Mouse (Mus musculus) induced T-regulatory cell, adult 2 months (primary cell): Measurements from ENCODE around the gene Trim50.

Experiments used
- DNase-seq: peaks from one replicate; pipeline ENCODE4 v3.0.0-alpha.2; 2012; ENCODE audit warnings: low read depth

Trim50 gene

DNA sequence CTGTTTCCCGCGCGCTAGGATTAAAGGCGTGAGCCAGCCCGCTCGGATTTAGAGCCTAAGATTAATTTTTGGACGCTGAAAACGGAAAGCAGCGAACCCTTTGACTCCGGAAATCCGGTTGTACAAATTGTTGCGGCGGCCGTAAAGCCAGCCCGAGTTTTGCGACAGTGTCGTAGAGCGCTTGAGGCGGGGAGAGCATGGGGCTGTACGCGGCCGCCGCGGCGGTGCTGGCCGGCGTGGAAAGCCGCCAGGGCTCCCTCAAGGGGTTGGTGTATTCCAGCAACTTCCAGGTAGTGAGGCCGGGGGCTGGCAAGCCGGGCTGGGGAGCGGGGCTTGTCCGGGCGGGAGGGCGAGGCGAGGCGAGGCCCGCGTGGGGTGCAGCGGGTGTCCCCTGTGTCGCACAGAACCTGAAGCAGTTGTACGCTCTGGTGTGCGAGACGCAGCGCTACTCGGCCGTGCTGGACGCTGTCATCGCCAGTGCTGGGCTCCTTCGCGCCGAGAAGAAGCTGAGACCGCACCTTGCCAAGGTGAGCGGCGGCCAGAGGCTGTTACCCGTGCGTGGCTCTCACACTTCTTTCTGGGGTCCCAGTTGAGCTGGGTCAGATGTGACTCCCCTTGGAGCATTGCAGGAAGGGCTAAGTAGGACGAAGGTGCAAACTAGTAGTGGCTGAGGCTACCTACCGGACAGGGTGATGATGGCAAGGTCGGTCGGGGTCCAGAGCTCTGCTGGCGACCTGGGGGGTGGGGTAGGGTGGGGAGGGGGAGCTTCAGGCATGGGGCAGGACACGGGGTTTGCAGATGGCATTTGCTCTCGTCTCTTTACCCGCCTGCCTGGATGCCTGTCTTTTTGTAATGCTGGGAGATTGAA is 16.9 kb downstream of the Trim50 start, which contains the start of gene Nsun5:
TSS of gene Nsun5 (plus strand) at position 167 of the 868 bp plus-strand sequence.
- DNase-seq: peak; percentile 98

GRCm38 (mm10) chr5:135371195-135371594 is 18.1 kb downstream of the Trim50 start:
- DNase-seq: no peak

DNA sequence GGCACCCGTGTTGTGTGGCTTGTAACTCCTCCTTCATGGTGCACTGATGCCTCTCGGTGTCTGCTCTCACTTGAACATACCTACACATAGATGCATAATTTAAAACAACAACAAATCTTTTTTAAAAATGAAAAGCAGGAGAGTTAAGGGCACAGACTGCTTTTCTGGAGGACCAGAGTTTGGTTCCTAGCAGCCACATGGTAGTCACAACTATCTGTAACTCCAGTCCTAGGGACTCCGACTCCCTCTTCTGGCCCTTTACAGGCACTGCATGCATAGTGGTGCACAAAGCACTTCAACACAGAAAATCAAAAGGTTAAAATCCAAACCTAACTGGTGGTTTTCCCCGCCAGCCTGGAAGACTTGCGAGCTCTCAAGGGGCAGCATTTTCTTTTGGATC is 20.5 kb downstream of the Trim50 start:
- peak; percentile 22 for DNase-seq

- no peak for DNase-seq
These were observed 22.1 kb downstream of the Trim50 start for GRCm38 (mm10) chr5:135375167-135375566.

- DNase-seq: no peak
These were observed 23.2 kb downstream of the Trim50 start for GRCm38 (mm10) chr5:135376341-135376740.

GRCm38 (mm10) chr5:135380681-135381080 is 27.6 kb downstream of the Trim50 start:
- DNase-seq: no peak

- DNase-seq: no peak
These were observed 28.3 kb downstream of the Trim50 start for GRCm38 (mm10) chr5:135381356-135381925.

DNA sequence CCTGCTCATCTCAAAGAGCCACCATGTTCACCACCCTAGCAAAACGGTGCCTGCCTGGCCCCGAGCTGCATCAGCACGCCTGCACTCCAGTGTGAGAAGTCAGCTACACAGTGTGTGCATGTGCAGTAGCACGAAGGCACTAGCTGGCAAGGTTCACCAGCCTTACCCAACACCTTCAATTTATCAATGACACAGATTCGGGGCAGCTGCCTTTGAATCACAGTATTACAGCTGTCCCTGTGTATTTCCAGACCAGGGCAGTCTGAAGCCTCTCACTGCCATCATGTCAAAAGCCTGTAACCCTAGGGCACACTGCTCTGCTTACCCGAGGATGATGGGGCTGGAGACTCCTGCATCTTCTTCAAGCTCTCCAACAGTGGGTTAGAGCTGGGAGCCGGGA is 29.7 kb downstream of the Trim50 start:
- no peak for DNase-seq

DNA sequence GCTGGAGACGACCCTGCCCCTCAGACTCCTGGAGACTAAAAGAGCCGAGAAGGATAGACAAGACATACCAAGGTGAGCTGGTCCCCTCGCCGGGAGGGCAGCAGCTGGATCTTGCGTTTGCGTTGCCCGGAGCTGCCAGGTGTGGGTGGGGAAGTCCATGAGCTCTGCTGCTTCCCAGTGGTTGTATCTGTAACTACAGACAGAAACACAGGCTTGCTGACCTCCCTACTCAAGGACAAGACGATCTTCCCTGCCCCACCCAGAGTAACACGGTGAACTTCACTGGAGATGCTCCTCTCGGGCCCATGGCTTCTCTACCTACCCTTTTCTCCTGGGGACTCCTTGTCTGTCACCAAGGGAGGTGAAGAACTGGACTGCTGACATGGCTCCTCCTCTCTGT is 30.7 kb downstream of the Trim50 start:
- DNase-seq: no peak

DNA sequence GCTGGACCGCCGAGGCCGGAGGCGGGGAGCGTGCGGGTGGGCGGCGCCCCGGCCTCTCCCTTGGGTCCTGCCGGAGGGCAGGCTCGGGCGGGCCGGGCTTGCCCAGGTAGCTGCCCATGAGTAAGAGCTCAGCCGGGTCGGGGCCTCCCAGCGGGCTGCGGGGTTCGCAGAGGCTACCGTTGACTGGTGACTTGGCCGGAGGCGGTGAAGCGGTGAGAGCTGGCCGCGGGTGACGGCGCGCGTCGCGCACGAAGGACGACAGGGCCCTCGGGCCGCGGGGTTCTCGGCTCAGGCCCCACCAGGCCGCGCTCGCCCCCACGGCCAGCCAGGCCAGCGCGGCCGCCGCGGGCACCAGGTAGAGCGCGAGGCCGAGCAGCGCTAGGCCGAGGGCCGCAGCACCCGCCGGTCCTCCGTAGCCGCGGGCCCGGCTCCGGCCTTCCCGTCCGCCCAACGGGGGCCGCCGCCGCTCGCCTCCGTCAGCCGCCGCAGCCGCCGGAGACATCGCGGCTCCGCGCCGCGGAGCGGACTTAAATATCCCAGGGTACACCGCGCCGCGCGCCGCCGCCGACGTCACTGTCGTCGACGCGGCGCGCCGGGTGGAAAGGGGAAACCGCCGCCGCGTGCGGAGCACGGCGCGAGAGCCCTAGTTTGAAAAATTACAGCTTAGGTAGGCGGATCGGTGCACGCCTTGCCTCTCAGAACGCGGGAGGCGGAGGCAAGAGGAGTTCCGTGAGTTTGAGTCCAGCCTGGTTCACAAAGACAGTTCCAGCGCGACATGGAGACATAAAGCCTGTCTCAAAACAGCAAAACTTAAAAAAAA is 41.1 kb downstream of the Trim50 start, which contains the start of gene Pom121:
TSS of gene Pom121 (minus strand) at position 543 of the 820 bp plus-strand sequence.
- DNase-seq: peak; percentile 93

GRCm38 (mm10) chr5:135395826-135396225 is 42.7 kb downstream of the Trim50 start:
- DNase-seq: peak; percentile 78

GRCm38 (mm10) chr5:135399382-135399781 is 46.3 kb downstream of the Trim50 start:
- no peak for DNase-seq

DNA sequence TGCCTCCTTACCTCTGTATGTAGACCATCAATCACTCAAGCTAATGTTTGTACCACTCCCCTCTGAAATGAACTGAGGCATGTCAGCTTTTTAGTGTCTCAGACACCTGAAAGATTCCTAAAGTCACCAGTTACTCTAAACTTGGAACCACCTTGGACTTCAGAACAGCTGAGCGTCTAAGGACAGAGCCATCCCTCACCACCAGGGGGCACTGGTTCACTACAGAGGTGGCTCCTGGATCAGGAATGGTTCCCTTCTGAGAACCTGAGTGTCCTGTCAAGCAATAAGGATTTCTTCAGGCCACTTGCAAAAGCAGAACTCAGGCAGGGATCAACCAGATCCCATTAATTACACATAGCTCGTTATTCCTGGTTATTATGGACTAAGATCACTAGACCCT is 47.1 kb downstream of the Trim50 start:
- peak; percentile 84 for DNase-seq

GRCm38 (mm10) chr5:135404623-135405022 is 51.5 kb downstream of the Trim50 start:
- DNase-seq: no peak

DNA sequence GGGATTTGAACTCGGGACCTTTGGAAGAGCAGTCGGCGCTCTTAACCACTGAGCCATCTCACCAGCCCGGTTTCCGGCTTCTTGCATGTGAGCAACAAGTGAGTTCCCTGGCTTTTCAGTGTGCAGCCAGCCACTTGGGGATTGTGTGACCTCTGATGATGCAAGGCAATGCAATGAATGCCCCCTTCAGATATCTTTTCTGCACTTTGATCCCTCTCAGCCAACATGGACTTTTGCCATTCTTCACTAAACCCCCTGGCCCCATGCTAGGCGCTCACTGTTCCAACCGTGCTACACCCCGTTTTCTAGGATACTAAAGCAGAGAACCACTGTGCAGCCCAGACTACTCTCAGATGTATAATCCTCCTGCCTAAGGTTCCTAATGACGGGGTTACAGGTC is 52.3 kb downstream of the Trim50 start:
- DNase-seq: no peak

DNA sequence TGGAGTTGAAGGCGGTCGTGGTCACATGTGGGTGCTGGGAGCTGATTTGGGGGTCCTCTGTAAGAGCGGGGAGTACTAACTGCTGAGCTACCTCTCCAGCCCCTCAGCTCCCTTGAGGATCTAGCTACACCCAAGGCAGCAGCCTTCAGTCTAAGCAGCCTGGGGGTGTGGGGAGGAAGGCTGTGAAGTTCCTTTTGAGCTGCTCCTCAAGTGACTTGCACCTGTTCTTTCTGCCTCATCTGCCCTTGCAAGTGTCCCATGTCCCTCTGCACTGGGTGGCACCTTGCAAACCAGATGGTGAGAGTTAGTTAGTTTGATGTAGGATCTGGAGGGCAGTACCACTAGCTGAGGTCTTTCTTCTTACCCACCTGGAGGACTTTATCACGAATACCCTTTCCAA is 55.0 kb downstream of the Trim50 start:
- no peak for DNase-seq

GRCm38 (mm10) chr5:135410266-135410665 is 57.2 kb downstream of the Trim50 start:
- no peak for DNase-seq
